Mouse (Mus musculus): ENCODE results near the gene Mad2l1bp.
A peak's percentile ranks its signal among the peaks of the same experiment; 100 is the strongest.

Gene Mad2l1bp

DNA sequence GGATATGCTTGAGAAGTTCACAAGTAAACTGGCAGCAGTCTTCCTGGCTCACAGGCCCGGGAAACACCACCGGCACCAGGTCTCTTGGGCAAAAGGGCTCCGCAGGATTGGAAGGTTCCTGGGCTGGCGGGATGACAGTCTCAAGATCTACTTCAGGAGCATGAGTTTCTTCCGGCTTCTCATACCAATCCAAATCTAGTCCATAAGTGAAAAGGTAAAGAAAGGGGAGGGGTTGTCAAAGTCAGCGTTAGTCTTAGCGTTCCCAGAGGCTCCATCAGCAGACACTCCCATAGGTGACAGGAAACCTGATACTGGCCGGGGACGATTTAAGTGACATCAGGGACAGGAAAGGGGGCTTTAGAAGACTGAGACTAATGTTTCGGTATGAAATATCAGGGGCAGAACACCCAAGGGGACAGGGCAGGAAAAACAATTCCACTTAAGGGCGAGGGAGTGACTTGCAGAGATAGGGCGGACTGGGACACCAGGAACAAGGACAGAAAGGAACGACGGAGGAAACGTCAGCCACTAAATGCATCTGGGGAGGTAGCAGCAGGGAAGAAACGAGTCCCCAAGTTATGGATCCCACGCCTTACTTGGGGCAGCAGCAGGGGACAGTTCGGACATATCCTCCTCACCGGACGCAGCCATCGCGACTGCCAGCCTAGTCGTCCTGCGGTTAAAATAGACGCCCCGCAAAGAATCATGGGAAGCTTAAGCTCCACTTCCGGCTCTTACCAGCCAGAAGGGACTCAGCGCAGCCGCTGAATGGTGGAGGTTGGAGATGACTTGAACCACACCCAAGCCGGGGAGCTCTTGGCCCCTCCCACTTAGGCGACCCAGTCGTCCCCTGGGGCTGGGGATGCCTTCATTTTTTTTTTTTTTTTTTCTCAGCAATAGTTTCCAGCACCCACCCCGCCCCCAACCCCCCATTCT lies at the start of gene Mad2l1bp:
Mad2l1bp (minus strand) TSS at position 707 of the 936 bp plus-strand sequence.
- peak; percentile 88 to 94 for DNase-seq

DNA sequence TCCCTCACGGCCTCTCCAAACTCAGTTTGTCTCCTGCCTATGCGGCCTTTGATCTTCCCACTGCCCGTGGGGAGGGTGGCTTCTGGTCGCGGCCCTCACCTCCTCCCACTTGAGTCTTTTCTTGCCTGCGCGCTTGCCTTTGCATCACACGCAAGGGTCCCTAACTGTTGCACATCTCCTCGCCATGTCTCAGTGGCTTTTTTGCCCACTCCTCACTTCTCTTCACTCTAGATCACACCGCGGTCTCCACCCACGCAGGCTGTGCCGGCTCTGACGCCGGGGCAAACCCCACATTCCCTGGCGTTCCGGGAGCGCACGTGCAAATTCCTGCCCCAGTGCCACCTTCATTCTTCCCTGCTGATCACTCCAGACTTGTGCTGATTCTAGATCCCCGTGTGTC lies 49.7 kb upstream of the Mad2l1bp start:
- DNase-seq: no peak

DNA sequence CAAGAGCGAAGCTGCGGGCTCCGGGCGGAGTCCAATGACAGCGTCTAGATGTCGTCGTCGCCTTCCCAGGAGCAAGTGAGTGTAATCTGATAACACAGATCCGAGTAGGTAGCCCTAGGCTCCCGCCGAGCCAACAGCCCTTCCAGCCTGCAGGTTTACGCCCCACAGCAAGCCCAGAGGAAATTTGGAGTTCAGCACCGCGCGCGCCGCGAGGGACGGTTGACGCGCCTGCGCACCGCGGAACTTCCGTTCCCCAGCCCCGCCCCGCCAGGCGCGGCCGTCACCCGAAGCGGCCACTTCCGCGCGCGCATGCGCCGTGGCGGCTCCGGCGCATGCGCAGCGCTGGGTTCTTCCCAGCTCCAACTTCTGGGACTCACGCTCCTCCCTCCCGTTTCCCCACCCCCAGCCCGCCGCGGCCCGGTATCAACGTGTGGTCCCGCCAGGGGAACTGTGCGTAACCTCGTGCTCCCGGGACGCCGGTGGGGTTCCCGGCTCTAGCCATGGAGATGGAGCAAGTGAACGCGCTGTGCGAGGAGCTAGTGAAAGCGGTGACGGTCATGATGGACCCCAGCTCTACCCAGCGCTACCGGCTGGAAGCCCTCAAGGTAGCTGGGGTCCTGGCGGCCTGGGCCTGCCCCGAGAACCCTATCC lies 49.2 kb upstream of the Mad2l1bp start, which contains the start of the genes Polh and Xpo5:
Polh (minus strand) TSS at position 225 of the 651 bp plus-strand sequence.
Xpo5 (plus strand) TSS at position 362 of the 651 bp plus-strand sequence.
- peak; percentile 92 to 96 for DNase-seq

DNA sequence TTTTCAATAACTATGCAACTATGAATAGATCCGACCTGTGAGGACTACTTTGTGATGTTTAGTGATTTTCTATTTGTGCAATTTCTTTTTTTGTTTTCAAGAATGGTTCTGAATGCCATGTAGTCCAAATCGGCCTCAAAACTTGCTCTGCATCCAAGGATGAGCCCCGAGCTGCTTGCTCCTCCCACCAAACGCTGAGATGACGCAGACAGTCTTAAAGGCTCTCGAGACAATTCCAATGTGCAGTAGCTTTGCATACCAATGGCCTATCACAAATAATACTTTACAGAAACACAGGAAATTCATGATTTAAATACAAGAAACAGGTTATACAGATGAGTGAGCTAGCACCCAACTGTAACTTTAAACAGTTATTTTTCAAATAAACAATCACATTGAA lies 47.8 kb upstream of the Mad2l1bp start:
- no peak for DNase-seq

DNA sequence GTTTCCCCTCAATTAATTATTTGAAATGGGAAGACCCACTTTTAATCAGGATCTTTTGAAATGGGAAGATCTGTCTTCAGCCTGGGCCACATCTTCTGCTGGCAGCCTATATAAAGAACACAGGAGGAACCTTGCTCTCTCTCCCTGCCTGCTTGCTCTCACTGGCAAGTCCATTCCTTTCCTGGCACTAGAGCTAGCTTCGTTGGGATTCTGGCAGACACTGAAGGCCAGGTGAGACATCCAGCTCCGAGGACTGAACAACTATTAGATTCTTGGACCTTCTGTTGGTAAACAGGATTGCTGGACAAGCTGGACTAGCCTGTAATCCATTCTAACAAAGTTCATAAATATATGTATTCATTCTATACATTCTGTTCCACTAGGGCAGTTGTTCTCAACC lies 35.5 kb upstream of the Mad2l1bp start:
- DNase-seq: no peak

DNA sequence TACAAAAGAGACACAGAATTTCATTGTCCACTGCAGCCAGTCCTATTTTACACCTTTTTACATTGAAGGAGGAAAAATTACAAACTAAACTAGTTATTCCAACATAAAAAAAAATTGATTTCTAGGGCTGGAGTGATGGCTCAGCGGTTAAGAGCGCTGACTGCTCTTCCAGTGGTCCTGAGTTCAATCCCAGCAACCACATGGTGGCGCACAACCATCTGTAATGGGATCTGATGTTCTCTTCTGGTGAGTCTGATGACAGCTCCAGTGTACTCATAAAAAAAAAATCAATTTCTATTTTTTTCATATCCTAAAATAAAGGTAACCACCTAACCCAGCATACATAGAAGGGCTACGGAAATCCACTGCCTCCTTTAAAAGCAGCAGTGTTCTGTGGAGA lies 28.9 kb upstream of the Mad2l1bp start:
- DNase-seq: peak; percentile 52 to 56

DNA sequence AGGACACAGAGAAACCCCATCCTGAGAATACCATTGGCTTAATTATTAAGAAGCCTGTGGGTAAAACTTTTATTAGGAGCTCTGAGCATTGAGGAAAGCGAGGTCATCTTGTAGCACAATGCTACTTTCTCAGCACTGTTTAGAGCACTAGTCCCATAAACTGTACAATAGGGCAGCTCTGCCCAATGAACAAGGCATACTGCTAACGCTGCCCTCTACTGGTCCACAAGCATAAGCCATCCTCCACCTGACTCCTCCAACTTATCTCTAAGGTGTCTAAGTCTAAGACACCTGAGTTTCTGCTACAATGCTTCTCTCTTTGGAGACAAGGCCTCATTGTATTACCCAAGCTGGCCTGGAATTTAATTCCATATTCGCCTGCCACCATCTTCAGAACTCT lies 17.2 kb upstream of the Mad2l1bp start:
- peak in 1 of 2 experiments; percentile 46 for DNase-seq

DNA sequence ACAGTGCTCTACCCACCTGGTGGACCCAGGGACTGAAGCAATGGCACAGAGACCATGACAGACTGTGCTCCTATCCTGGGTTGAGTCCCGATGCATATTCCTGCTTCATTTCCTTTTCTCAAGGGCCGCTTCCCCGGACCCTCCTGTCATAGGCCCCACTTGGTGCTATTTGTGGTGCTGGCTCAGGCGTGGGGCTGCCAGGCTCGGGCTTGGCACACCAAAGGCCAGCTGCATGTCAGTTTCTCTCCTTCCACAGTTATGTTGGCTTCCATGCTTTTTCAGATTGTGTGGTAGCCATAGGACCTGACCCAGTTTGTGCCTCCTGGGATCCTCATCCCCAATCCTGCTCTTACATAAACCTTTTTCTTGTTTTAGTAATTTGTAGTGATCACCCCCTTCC lies 15.4 kb upstream of the Mad2l1bp start:
- no peak for DNase-seq

DNA sequence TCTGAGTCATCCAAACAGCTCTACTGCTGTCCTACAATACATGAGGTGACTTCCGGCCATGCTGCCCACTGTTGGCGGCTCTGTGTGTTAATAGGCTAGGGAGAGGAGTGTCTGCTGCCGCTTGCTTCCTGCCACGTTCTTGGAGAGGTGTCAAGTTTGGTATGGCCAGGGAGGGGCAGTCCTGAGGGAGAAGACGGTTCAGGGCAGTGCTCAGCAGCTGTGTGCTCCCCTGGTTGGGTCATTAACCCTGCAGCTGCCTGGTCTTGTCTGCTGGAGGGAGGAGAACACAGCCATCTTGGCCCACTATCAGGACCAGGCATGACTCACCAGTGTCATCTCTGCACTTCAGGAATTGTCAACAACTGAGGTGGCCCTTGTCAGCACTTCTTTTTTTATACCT lies 15.0 kb upstream of the Mad2l1bp start:
- DNase-seq: peak in 1 of 2 experiments; percentile 24

DNA sequence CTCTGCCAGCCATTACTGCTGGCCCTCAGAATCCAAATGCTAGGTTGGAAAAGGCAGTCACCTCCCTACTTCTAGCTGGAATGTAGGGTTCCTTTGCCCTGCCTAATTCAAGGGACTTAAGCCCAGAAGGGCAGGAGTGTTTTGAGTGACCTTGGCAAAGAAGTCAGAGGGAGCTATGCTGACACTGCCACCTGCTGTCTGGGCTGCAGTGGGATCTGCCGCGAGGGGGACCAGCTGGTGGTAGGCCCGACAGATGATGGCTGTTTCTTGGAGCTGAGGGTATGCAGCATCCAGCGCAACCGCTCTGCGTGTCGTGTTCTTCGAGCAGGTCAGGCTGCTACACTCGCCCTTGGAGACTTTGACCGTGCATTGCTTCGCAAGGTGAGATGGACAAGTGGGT lies 13.7 kb upstream of the Mad2l1bp start:
- DNase-seq: peak in 1 of 2 experiments; percentile 47

DNA sequence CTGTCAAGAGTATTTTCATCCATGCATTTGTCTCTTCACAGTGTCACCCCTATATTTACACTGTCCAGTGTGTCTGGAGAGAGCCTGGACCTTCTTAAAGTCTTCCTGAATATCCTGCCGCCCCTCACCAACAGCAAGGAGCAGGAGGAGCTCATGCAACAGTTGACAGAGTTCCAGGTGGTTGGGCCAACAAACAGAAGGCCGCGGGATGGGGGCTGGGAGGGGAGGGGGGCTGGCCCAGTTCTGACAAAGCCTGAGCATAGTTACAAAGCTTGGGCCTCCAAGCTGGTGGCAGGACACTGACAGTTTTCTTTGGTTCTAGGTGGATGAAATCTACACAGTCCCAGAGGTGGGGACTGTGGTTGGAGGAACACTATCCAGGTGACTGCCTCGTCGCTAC lies 12.9 kb upstream of the Mad2l1bp start:
- no peak for DNase-seq

DNA sequence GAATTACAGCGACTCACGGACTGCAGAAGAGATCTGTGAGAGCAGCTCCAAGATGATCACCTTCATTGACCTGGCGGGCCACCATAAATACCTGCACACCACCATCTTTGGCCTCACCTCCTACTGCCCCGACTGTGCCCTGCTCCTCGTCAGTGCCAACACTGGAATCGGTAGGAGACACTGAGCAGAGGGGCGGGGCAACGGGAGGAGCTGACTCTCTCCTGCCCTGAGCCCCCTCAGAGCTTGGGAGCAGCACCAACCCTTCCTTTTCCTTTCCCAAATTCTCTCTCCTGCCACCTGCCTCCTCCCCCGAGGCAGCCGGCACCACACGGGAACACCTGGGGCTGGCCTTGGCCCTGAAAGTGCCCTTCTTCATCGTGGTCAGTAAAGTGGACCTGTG lies 12.1 kb upstream of the Mad2l1bp start:
- no peak for DNase-seq

DNA sequence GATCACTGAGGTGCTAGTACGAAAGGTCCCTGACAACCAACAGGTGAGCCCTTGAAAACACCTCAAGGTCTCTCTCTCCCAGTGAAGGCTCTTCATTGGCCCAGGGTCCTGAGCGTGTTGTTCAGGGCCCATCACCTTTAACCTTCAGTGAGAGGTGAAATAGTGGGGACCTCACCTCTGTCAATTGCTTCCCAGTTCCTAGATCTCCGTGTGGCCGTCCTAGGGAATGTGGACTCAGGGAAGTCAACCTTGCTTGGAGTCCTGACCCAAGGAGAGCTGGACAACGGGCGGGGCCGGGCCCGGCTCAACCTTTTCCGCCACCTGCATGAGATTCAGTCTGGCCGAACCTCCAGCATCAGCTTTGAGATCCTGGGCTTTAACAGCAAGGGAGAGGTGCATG lies 11.4 kb upstream of the Mad2l1bp start:
- DNase-seq: no peak

DNA sequence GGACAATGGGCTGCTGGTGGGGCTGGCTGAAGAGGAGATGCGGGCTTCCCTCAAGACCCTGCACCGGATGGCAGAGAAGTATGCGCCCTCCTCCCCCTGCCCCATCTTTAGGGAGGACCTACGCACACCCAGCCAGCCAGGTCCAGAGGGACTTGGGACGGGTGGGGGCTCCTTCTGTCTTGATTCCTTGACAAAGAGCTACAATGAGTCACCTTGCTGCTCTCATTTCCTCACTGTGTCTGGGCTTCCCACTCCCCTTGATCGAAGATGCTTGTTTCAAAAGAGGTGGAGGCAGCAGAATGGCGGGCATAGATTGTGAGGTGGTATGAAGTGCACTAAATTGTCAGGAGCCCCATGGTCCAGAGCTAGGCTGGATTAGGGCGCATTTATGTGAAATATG lies 10.9 kb upstream of the Mad2l1bp start:
- no peak for DNase-seq

DNA sequence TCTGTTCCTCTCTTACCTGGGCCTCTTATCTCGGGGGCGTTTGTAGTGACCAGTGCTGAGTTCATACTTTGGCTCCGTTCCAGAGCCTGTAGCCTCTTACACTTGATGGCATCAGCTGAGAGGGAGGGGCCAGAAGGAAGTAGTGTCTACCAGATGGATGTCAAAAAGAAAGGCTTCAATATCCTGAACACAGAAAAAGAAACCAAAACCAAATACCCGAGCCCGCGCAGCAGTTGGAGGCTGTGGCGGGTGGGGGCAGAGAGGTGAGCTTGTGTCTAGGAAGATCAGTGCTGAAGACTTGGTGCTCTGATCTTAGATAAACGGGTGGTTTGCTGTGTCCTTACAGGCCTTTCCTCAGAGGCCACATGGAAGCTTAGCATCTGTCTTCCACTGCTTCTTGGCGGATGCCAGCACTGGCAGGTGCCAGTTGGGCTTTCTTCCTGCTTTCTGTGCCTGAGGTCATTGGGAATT lies 9.6 kb upstream of the Mad2l1bp start:
- peak in 1 of 2 experiments; percentile 53 for DNase-seq

DNA sequence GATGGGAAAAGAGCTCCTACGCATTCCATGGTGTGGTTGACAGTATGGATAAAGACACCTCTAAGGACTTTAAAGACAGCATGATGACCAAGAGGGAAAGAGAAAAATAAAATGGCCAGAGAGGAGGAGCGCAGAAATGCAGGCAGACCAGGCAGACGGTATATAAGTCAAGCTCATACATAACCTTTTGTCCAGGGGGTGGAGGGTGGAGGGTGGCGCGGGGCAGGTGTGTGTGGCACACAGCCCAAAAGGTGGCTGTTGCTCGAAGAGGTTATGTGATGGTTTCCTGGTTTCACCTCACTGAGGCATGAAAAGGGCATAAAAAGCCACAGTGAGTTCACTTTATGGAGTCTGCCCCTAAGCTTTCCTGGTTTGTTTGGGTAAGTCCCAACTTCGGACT lies 9.2 kb upstream of the Mad2l1bp start:
- DNase-seq: peak in 1 of 2 experiments; percentile 25

DNA sequence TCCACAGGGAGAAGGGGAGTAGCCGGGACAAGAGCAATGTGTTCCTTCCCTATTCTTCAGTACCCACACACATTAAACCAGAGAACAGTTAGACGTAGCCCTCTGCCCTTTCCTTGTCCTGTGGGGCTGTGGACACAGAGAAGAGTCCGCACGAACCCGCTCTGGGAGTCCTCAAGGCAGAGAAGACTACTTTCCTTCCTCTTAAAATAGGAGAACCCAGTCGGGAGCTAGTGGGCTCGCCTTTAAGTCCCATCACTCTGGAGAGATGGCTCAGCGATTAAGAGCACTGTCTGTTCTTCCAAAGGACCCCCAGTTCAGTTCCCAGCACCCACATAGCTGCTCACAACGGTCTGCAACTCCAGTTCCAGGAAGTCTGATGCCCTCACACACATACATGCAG lies 8.4 kb upstream of the Mad2l1bp start:
- no peak for DNase-seq

DNA sequence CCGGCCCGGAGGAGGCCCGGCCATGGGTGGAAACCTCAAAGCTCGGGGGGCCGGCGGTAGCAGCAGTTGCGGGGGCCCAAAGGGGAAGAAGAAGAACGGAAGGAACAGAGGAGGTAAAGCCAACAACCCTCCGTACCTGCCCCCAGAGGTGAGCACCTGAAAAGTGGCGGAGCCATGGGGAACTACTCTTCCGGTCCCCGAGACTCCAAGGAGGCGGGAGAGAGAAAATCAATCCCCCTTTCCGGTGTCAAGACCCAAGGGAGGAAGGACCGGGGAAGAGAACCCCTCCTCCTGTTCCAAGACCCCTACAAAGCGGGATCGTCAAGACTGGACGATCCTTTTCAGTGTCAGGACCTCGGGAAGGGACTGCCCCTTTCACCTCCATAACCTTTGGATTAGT lies 7.8 kb upstream of the Mad2l1bp start:
- DNase-seq: no peak

DNA sequence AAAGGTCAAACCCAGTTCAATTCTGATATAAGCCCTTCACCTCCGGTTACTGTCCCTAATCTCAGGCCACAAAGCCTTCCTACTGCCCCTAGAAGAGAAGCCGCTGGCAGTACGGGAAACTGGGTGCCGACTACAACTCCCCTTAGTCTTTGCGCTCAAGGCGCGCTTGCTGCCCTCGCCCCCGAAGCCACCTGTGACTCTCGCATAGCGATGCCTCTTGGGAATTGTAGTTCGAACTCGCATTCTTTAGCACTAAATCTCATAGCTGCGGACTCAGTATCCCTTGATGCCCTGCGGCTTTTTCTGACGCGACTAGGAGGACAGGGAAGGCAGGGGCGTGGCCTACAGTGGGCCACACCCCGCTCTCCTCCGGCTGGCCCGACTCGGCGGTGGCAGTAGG lies 7.3 kb upstream of the Mad2l1bp start, which contains the start of gene Gtpbp2:
Gtpbp2 (plus strand) TSS at position 347 of the 400 bp plus-strand sequence.
- DNase-seq: peak; percentile 94 to 96

DNA sequence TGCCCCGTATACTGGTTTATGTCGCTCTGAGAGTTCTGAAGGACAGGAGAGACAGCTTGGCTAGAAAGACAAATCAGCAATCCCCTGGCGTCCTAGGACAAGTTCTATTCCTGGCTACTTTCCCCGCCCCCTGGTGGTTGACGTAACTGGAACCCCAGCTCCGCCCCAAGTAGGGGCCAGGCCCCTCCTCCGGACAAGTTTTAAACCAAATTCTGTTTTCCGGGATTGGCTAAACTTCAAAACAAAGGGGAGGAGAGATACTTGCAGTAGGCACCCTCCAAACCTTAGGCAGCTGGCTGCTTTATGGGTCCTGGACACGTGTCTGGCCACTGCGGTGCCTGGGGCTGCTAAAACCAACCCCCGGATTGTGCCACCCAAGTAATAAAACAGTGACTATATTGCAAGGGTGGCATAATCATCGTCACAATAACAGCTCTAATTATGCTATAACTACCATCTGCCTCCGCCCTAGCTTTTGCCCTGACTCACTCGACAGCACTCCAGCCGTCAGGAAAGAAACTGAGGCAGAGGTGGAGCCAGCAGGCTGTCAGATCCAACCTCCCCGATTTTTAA lies 6.8 kb upstream of the Mad2l1bp start:
- peak; percentile 95 to 96 for DNase-seq

DNA sequence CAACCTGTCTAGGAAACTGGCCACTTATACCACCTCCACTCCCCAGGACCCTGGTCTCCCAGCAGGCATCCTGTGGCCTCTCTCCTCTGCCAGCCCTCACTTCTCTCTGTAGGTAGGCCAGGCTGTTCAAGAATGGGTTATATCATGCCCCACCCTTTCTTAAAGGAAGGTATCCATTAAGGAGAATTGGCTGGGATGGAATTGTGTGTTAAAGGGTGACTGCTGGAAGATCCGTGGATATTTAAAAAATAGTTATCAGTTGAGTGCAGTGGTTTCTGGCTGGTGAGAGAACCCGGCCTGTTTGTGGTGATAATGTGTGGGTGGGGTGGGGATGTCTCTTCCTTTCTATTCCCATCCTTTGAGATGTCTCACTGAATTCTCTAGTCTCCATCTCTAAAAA lies 5.9 kb upstream of the Mad2l1bp start:
- no peak for DNase-seq

DNA sequence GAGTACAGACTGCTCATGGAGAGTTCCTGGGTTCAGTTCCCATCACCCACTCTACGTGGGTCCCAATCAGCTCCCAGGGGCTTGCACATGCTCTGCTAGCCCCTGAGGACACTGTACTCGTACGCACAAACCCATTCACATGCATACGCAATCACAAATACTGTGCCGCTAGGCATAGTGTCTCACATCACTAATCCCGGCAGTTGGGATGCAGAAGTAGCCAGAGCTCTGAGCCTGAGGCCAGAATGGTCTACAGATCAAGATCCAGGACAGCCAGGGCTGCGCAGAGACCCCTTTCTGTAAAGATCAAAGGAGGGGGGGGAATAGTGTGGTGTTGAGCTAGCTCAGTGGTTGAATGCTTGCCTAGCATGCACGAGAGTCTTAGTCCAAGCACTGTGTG lies 3.8 kb upstream of the Mad2l1bp start:
- no peak for DNase-seq

DNA sequence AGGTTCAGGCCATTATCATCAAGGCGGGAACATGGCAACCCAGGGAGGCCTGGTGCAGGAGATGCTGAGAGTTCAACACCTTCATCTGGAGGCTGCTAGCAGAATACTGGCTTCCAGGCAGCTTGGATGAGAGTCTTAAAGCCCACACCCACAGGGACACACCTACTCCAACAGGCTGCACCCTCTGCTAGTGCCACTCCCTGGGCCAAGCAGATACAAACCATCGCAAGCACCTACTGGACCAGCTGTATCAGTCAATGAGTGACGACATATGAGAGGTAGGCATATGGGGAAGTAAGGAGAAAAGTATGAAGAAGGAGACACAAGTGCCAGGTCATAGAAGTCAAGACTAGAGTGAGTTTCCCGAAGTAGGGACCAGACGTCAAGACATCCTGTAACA lies 3.3 kb upstream of the Mad2l1bp start:
- DNase-seq: no peak
